Mouse (Mus musculus): ENCODE results near the gene Usp54. TPM values are rescaled to one million over a fixed set of nuclear protein-coding genes. Genes with fewer than 3 reads are reported as not detected.

Gene Usp54
- polyA plus RNA-seq (2014; fragmentation: Illumina TruSeq; extraction: RNeasy Lipid Tissue Mini Kit (QIAGEN cat#74804); ENCODE audit: low replicate concordance): 2.2 TPM

DNA sequence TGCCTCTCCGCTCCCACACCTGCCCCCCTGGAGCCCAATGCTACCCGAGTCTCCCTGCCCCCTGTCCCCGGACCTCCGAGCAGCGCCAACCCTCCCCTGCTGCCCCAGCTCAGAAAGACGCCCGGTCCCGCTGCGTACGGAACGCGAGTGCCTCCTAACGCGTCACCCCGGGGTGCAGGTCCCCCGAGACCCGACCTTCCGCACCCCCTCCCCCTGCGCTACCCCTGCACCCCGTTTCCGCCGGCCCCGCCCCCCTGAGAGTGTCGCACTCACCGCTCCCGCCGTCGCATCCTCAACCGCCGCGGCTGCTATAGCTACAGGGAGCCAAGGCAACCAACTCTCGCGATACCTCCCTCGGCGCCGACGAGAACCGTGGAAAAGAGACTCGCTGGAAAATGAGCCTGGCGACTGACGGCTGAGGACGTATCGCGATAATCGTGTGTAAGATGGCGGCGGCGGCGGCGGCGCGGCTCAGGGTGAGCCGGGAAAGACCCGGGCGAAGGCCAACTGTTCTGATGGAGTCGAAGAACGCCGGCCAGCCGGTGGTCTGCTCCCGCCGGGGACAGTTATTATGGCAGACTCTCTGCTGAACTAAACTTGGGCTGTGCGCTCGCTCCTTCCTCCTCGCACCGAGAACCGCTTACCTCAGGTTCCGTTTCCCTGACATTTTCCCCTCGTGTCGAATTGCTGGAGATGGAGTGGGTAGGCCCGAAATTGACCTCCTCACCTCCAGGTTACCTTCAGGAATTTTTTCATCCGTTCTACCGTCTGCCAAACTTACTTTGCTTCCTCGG lies at the start of gene Usp54:
TSS of gene Usp54 (minus strand) at position 420 of the 794 bp plus-strand sequence.

DNA sequence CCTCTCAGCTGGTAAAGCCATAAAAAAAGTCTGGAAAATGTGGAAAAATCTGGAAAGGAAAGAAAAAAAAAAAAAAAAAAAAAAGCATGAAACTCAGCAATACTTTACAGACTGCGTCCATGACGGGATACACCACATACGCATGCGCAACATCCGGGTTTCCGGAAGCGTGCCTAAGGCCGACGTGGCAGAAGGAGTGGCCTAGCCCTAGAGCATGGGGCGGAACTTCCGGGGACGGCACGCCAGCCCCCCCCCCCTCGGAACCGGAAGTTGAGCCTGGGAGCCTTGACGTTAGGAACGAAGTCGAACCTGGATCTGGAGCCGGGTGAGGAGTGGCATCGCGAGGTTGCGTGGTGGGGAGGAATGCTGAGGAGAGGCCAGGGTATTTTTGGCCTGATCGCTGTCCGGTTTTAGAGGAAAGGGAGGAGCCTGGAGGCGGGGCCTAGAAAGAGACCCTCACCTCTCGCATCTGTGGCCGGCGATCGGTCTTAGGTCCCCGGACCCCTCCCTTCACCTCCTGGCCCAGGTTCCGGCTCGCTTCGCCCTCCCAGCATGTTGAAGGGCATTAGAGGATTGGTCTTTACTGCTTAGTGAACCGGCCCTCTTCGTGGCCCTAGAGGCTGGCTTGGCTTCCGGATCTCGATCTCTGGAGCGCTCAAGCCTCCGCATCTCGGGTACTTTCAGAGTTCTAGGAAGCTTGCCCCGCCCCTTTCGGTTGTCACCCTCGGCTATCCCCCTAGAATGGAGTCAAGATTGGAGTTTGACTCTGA lies 33.4 kb upstream of the Usp54 start, which contains the start of gene Sec24c:
TSS of gene Sec24c (plus strand) at position 245 of the 770 bp plus-strand sequence.

DNA sequence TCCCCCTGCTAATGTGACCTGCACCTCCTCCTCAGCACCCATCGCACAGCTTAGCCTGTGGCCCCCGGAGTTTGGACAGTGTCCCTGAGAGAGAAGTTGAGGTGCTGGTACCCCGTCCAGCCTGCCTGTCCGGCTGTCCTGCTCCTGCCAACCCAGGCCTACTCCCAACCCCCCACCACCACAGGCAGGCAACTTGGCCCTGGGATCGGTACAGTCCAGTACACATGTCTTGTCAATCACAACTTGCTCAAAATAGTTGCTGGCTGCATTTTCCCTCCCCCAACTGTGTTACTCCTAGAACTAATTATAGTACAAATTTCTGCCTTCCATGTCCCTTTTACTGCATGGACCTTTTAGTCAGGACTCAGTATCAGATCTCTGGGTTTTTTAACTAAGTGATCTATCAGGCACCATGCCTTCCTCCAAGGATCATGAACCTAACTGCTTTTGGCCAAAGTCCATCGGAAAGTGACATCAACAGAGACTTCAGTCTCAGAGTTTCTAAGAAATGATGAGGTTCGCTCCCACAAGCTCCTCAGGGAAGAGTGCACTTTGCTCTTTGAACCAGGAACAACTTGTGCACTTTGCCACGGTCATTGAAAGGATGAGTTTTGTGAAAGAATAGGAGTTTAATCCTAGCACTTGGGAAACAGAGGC lies 27.4 kb upstream of the Usp54 start, which contains the start of gene Synpo2l:
TSS of gene Synpo2l (minus strand) at position 201 of the 657 bp plus-strand sequence.

DNA sequence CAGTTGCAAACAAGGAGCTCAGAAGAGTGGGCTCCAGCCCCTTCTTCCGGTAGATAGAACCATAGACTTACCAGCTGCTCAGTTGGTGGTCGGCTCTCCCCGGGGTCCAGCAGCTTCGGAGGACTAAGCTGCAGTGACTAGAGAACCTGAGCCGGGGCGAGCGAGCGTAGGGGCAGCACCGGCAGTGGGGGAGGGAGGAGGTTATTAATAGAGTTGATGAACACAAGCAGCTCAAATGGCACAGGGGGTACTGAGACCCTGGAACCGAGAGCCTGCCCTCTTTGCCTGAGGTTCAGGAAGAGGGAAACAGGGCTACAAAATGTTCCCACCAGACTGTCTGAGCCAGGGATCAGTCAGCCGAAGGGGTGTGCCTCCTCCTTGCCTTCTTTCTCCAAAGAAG lies 15.5 kb upstream of the Usp54 start, which contains the start of gene Myoz1:
TSS of gene Myoz1 (minus strand) at position 180 of the 400 bp plus-strand sequence.

DNA sequence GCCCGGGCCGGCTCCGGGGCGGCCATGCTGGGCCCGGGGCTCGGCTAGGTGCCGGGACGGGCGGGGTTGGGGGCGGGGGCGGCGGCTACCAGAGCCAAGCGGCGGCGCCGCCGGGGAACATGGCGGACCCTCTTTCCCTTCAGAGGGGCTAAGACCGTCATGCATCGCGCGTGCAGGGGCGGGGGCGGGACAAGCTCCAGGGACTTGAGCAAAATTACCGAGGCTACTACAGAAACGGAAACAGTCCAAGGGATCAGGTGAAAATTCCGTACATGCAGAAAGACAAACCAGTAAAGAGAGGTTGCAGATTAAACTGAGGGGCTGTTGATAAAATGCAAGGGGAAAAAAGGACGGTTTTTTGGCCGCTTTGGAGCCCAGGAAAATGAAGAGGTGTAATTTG lies 94.4 kb downstream of the Usp54 start, which contains the start of gene Ppp3cb:
TSS of gene Ppp3cb (minus strand) at position 159 of the 400 bp plus-strand sequence.

Other genes starting within 250 kb of the Usp54 start
- 1.4 TPM for gene Mrps16, start 247.4 kb downstream of the Usp54 start, polyA plus RNA-seq (2014; fragmentation: Illumina TruSeq; extraction: RNeasy Lipid Tissue Mini Kit (QIAGEN cat#74804); ENCODE audit: low replicate concordance)
- gene Cfap70, start 188.8 kb downstream of the Usp54 start, polyA plus RNA-seq (2014; fragmentation: Illumina TruSeq; extraction: RNeasy Lipid Tissue Mini Kit (QIAGEN cat#74804); ENCODE audit: low replicate concordance): not detected
- gene Anxa7, start 160.9 kb downstream of the Usp54 start, polyA plus RNA-seq (2014; fragmentation: Illumina TruSeq; extraction: RNeasy Lipid Tissue Mini Kit (QIAGEN cat#74804); ENCODE audit: low replicate concordance): 78.3 TPM
- 2.3 TPM for gene Mss51, start 144.2 kb downstream of the Usp54 start, polyA plus RNA-seq (2014; fragmentation: Illumina TruSeq; extraction: RNeasy Lipid Tissue Mini Kit (QIAGEN cat#74804); ENCODE audit: low replicate concordance)
- 151 TPM for gene Ppp3cb, start 94.5 kb downstream of the Usp54 start, polyA plus RNA-seq (2014; fragmentation: Illumina TruSeq; extraction: RNeasy Lipid Tissue Mini Kit (QIAGEN cat#74804); ENCODE audit: low replicate concordance)
- not detected for gene Myoz1, start 15.5 kb upstream of the Usp54 start, polyA plus RNA-seq (2014; fragmentation: Illumina TruSeq; extraction: RNeasy Lipid Tissue Mini Kit (QIAGEN cat#74804); ENCODE audit: low replicate concordance)
- not detected for gene Synpo2l, start 27.3 kb upstream of the Usp54 start, polyA plus RNA-seq (2014; fragmentation: Illumina TruSeq; extraction: RNeasy Lipid Tissue Mini Kit (QIAGEN cat#74804); ENCODE audit: low replicate concordance)
- 42.0 TPM for gene Sec24c, start 33.2 kb upstream of the Usp54 start, polyA plus RNA-seq (2014; fragmentation: Illumina TruSeq; extraction: RNeasy Lipid Tissue Mini Kit (QIAGEN cat#74804); ENCODE audit: low replicate concordance)
- 12.3 TPM for gene Fut11, start 53.9 kb upstream of the Usp54 start, polyA plus RNA-seq (2014; fragmentation: Illumina TruSeq; extraction: RNeasy Lipid Tissue Mini Kit (QIAGEN cat#74804); ENCODE audit: low replicate concordance)
- 140 TPM for gene Chchd1, start 61.9 kb upstream of the Usp54 start, polyA plus RNA-seq (2014; fragmentation: Illumina TruSeq; extraction: RNeasy Lipid Tissue Mini Kit (QIAGEN cat#74804); ENCODE audit: low replicate concordance)
- 3.4 TPM for gene Zswim8, start 66.5 kb upstream of the Usp54 start, polyA plus RNA-seq (2014; fragmentation: Illumina TruSeq; extraction: RNeasy Lipid Tissue Mini Kit (QIAGEN cat#74804); ENCODE audit: low replicate concordance)
- 2.9 TPM for gene Ndst2, start 93.5 kb upstream of the Usp54 start, polyA plus RNA-seq (2014; fragmentation: Illumina TruSeq; extraction: RNeasy Lipid Tissue Mini Kit (QIAGEN cat#74804); ENCODE audit: low replicate concordance)
- gene Camk2g, start 153.0 kb upstream of the Usp54 start, polyA plus RNA-seq (2014; fragmentation: Illumina TruSeq; extraction: RNeasy Lipid Tissue Mini Kit (QIAGEN cat#74804); ENCODE audit: low replicate concordance): 8.3 TPM
- 7.6 TPM for gene Plau, start 195.6 kb upstream of the Usp54 start, polyA plus RNA-seq (2014; fragmentation: Illumina TruSeq; extraction: RNeasy Lipid Tissue Mini Kit (QIAGEN cat#74804); ENCODE audit: low replicate concordance)

Data from small intestine, adult 10 weeks (tissue).